Mouse (Mus musculus) lung, adult 18-20 months (tissue): Measurements from ENCODE around the gene Rbck1.
"Not testable (repeated sequence)": the region's sequence is repeated elsewhere in the genome, so short reads cannot be mapped to it uniquely, and the experiment has no call there.

Experiments used
- DNase-seq, 2 experiments: peaks; one replicate each; pipeline ENCODE4 v3.0.0; 2022; ENCODE audit warnings: mixed read lengths in 2 of 2

The Rbck1 gene

GRCm38 (mm10) chr2:152293727-152294475, 38.6 kb downstream of the Rbck1 start, which contains the start of gene Tbc1d20:
Tbc1d20 (plus strand) TSS chr2:152293828.
- DNase-seq = peak; percentile 91 to 92

GRCm38 (mm10) chr2:152293179-152293726, 39.2 kb downstream of the Rbck1 start:
- peak in 1 of 2 experiments; percentile 9 for DNase-seq

GRCm38 (mm10) chr2:152292475-152292874, 40.0 kb downstream of the Rbck1 start:
- DNase-seq = no peak

GRCm38 (mm10) chr2:152289623-152290022, 42.8 kb downstream of the Rbck1 start:
- DNase-seq = not testable (repeated sequence)

- no peak for DNase-seq
Observed at GRCm38 (mm10) chr2:152288046-152288445, 44.4 kb downstream of the Rbck1 start.

- DNase-seq = no peak
Observed at GRCm38 (mm10) chr2:152287560-152287959, 44.9 kb downstream of the Rbck1 start.

- no peak for DNase-seq
Observed at GRCm38 (mm10) chr2:152281407-152281806, 51.0 kb downstream of the Rbck1 start.

- no peak for DNase-seq
Observed at GRCm38 (mm10) chr2:152273639-152274038, 58.8 kb downstream of the Rbck1 start.
